Mouse (Mus musculus) cerebellum, adult 11-12 months (tissue): ENCODE measurements around the gene Stim1.
"Not testable (repeated sequence)": the region's sequence is repeated elsewhere in the genome, so short reads cannot be mapped to it uniquely, and the experiment has no call there.

ENCODE experiments used
- DNase-seq: peaks from one replicate; pipeline ENCODE4 v3.0.0; 2022

Stim1 gene

GRCm38 (mm10) chr7:102249896-102250630 is 17.5 kb upstream of the Stim1 start:
- DNase-seq, result peak; percentile 78

- DNase-seq, result peak; percentile 88
Measured at GRCm38 (mm10) chr7:102250631-102251214, 16.9 kb upstream of the Stim1 start.

GRCm38 (mm10) chr7:102253631-102254030 is 14.0 kb upstream of the Stim1 start:
- DNase-seq, result no peak

GRCm38 (mm10) chr7:102255954-102256353 is 11.7 kb upstream of the Stim1 start, which contains the start of gene Rhog:
Gene Rhog, minus strand, starts transcription at chr7:102256054.
- DNase-seq, result no peak

- DNase-seq, result no peak
Measured at GRCm38 (mm10) chr7:102256636-102257035, 11.0 kb upstream of the Stim1 start.

GRCm38 (mm10) chr7:102258189-102258588 is 9.4 kb upstream of the Stim1 start:
- peak; percentile 64 for DNase-seq

- DNase-seq, result no peak
Measured at GRCm38 (mm10) chr7:102258753-102259152, 8.9 kb upstream of the Stim1 start.

- DNase-seq, result no peak
Measured at GRCm38 (mm10) chr7:102259716-102260479, 7.7 kb upstream of the Stim1 start.

GRCm38 (mm10) chr7:102260518-102260917 is 7.1 kb upstream of the Stim1 start:
- DNase-seq, result no peak

- DNase-seq, result no peak
Measured at GRCm38 (mm10) chr7:102263020-102263419, 4.6 kb upstream of the Stim1 start.

- DNase-seq, result not testable (repeated sequence)
Measured at GRCm38 (mm10) chr7:102266021-102266400, 1.6 kb upstream of the Stim1 start.

GRCm38 (mm10) chr7:102266401-102267042 is 1.1 kb upstream of the Stim1 start:
- no peak for DNase-seq

- DNase-seq, result peak; percentile 93
Measured at GRCm38 (mm10) chr7:102267113-102267579, 460 bp upstream of the Stim1 start.

GRCm38 (mm10) chr7:102268395-102268748 is 766 bp downstream of the Stim1 start:
- no peak for DNase-seq

GRCm38 (mm10) chr7:102272422-102272948 is 4.9 kb downstream of the Stim1 start:
- no peak for DNase-seq

- DNase-seq, result no peak
Measured at GRCm38 (mm10) chr7:102281403-102281802, 13.8 kb downstream of the Stim1 start.

GRCm38 (mm10) chr7:102282261-102282660 is 14.7 kb downstream of the Stim1 start:
- DNase-seq, result no peak

GRCm38 (mm10) chr7:102289466-102289865 is 21.9 kb downstream of the Stim1 start:
- DNase-seq, result no peak

- no peak for DNase-seq
Measured at GRCm38 (mm10) chr7:102292228-102292627, 24.6 kb downstream of the Stim1 start.

GRCm38 (mm10) chr7:102293234-102293633 is 25.6 kb downstream of the Stim1 start:
- DNase-seq, result no peak

- DNase-seq, result no peak
Measured at GRCm38 (mm10) chr7:102300761-102301160, 33.2 kb downstream of the Stim1 start.

GRCm38 (mm10) chr7:102302471-102302870 is 34.9 kb downstream of the Stim1 start:
- no peak for DNase-seq

GRCm38 (mm10) chr7:102305596-102305995 is 38.0 kb downstream of the Stim1 start:
- no peak for DNase-seq
